Mouse (Mus musculus) cerebellum, adult (tissue): Measurements from ENCODE around the gene Tbx15.

Experiments
- ATAC-seq: cut with Nextera tagmentation; 2 replicates; pipeline ENCODE4 v1.9.2; 2017; ENCODE audit warnings: mild to moderate bottlenecking, moderate library complexity, mixed read lengths; ENCODE audit not compliant: insufficient number of reproducible peaks, low FRiP score, low TSS enrichment

The Tbx15 gene

GRCm38 (mm10) chr3:99247996-99248801, 8.0 kb downstream of the Tbx15 start:
- no peak for ATAC-seq

GRCm38 (mm10) chr3:99248831-99249550, 8.8 kb downstream of the Tbx15 start:
- no peak for ATAC-seq

- no peak for ATAC-seq
These were observed 9.3 kb downstream of the Tbx15 start for GRCm38 (mm10) chr3:99249551-99249870.

- no peak for ATAC-seq
These were observed 9.7 kb downstream of the Tbx15 start for GRCm38 (mm10) chr3:99249906-99250305.

- ATAC-seq, result no peak
These were observed 11.3 kb downstream of the Tbx15 start for GRCm38 (mm10) chr3:99251271-99252165.

GRCm38 (mm10) chr3:99252461-99253091, 12.4 kb downstream of the Tbx15 start:
- no peak for ATAC-seq

GRCm38 (mm10) chr3:99253092-99253488, 12.9 kb downstream of the Tbx15 start:
- ATAC-seq, result no peak

GRCm38 (mm10) chr3:99253497-99254451, 13.6 kb downstream of the Tbx15 start:
- ATAC-seq, result no peak

- no peak for ATAC-seq
These were observed 14.5 kb downstream of the Tbx15 start for GRCm38 (mm10) chr3:99254559-99255151.

GRCm38 (mm10) chr3:99255411-99256365, 15.5 kb downstream of the Tbx15 start:
- no peak for ATAC-seq

- no peak for ATAC-seq
These were observed 16.2 kb downstream of the Tbx15 start for GRCm38 (mm10) chr3:99256366-99256750.

GRCm38 (mm10) chr3:99256766-99257165, 16.6 kb downstream of the Tbx15 start:
- ATAC-seq, result no peak

- no peak for ATAC-seq
These were observed 17.7 kb downstream of the Tbx15 start for GRCm38 (mm10) chr3:99257586-99258577.

GRCm38 (mm10) chr3:99259741-99260270, 19.6 kb downstream of the Tbx15 start:
- ATAC-seq, result no peak

GRCm38 (mm10) chr3:99260395-99260794, 20.2 kb downstream of the Tbx15 start:
- no peak for ATAC-seq

- no peak for ATAC-seq
These were observed 21.2 kb downstream of the Tbx15 start for GRCm38 (mm10) chr3:99261371-99261791.
